Comparison of ENCODE assay signal across 24 mouse cellular contexts in genomic region chr17:37026425-37026824, GRCm38 (mm10). TPM values are rescaled to one million over a fixed set of nuclear protein-coding genes. Genes with fewer than 3 reads are reported as not detected.
"Had no signal": no experiment of that assay in that cellular context is flagged by ENCODE, and none has a peak within 500 bp of the region (broad histone marks: within the 10 kb centered on the region; RNA-seq: fewer than 3 reads in every experiment).

No protein-coding gene starts in this region.

- H3K9me3 ChIP-seq: kidney, embryonic 15.5 days; liver, embryonic 13.5 days had no signal

- H3K9ac ChIP-seq: kidney, embryonic 15.5 days; liver, embryonic 13.5 days had no signal

- H3K36me3 ChIP-seq: kidney, embryonic 15.5 days; liver, embryonic 13.5 days had no signal

- H3K27ac ChIP-seq: kidney, embryonic 15.5 days; left cerebral cortex, adult 2 months; liver, embryonic 13.5 days had no signal

- H3K27me3 ChIP-seq: kidney, embryonic 15.5 days; liver, embryonic 13.5 days had no signal

- DNase-seq: kidney, adult 8-10 months; kidney, postnatal 10 days; kidney, postnatal 36 days; layer of hippocampus, postnatal 36 days; liver, embryonic 13.5 days; lung, adult 2 months; lung, postnatal 14 days; lung, postnatal 4 days; midbrain, embryonic 14.5 days; thymus, adult 18-20 months; thymus, postnatal 14 days; thymus, postnatal 4 days had no signal

- H3K4me3 ChIP-seq: kidney, embryonic 15.5 days; left cerebral cortex, adult 2 months; liver, embryonic 13.5 days had no signal

RNA-seq across cellular contexts. Expression of gene Mog, which starts 3.2 kb away (rescaled TPM):
- polyA plus RNA-seq: limb, embryonic 14.5 days; liver, adult 2 months; liver, embryonic 13.5 days; liver, embryonic 16.5 days; lung, adult 2 months; small intestine, adult 2 months; spleen, adult 2 months; stomach, embryonic 16.5 days had no signal

RNA-seq across cellular contexts. Expression of gene H2-M5, which starts 37.1 kb away (rescaled TPM):
- polyA plus RNA-seq: liver, adult 2 months; liver, embryonic 13.5 days; liver, embryonic 16.5 days had no signal

RNA-seq across cellular contexts. Expression of gene 2410137M14Rik, which starts 45.4 kb away (rescaled TPM):
- polyA plus RNA-seq: kidney, embryonic 15.5 days; limb, embryonic 11.5 days; liver, adult 2 months; liver, embryonic 13.5 days; liver, embryonic 16.5 days; lung, embryonic 16.5 days; midbrain, embryonic 11.5 days; neural tube, embryonic 11.5 days; small intestine, adult 2 months; spleen, adult 2 months; stomach, embryonic 16.5 days had no signal
